Mouse (Mus musculus): ENCODE data around the gene Prss50. TPM values are rescaled to one million over a fixed set of nuclear protein-coding genes. Genes with fewer than 3 reads are reported as not detected.

Prss50 gene
- polyA plus RNA-seq, 1 experiment from 2014 or later = 1.1 TPM

DNA sequence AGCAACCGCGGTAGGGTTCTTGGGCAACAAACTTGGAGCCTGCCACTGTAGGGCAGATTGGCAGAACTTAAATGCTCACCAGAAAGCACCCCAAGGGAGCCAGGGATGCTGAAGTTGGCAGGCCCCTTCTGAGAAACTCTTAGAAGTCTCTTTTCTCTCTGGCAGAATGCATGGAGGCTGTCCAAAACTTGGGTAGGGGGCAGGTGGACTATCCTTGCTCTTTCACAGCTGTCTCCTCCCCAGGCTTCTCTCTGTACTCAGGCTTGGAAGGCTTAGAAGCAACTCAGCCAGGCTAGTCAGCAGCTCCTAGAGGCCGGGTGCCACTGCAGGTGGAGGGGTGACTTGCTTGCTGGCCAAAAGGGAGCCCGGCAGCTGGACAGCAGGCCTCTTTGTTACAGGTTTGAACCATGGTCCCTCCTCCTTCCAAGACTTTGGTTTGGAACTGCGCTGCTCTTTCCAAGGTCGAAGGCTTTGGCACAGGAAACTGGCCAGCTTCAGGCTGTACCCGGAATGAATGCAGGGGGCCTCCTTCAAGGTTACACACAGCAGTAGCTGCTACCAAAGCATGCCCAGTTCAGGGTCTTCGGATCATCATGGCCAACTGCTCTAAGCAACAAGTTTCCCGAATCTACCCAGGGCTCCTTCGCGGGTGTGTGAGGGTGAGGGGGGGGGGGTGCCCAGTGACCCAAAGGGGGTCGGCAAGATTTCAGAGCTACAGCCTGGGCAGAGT, 21.6 kb downstream of the Prss50 start, which contains the start of gene Als2cl:
Gene Als2cl (plus strand): TSS at position 680 of the 730 bp plus-strand sequence.
- peak within 1 kb of the TSS; percentile 49; the same call in 1 of the 2 replicates for H3K27ac ChIP-seq
- DNase-seq (ENCODE audit: extremely low spot score, low spot score) = no peak
- 16% methylated on average over 12 of the region's 12 CpGs for WGBS
- peaks cover 81% of the 10 kb centered on the region for H3K27me3 ChIP-seq (ENCODE audit: poor library complexity, severe bottlenecking)
- H3K36me3 ChIP-seq (replicated peaks) = no peaks in the 10 kb centered on the region
- H3K4me3 ChIP-seq = peak within 1 kb of the TSS; percentile 62
- peaks cover 30% of the 10 kb centered on the region for H3K4me1 ChIP-seq
- H3K9me3 ChIP-seq = no peaks in the 10 kb centered on the region

DNA sequence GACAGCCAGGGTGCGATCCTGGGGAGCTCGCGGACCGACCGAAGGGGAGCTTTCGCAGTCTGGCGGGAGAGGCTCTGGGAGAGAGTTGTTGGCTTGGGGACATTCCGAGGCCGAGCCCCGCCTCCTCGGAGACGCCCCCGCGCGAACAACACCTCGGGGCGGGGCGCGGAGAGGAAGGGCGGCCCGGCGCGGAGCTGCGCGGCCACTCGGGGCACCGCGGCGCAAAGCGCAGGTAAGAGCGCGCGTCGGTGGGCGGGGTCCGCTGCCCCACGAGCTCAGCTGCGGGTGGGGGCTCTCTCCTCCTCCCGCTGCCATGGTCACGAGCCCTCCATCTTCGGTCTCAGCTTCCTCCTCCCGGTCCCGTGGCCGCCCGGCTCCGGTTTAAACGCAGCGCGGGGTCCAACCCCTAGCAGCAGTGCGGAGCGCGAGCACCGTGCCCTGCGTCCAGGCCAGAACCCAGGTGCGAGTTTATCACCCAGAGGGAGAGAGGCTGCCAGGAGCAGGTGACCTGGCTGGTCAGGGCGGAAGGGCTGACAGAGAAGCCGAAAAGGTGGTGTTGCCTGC, 22.3 kb downstream of the Prss50 start, which contains the start of gene Tmie:
Gene Tmie (minus strand): TSS at position 116 of the 564 bp plus-strand sequence.
- no peaks in the 10 kb centered on the region for H3K9me3 ChIP-seq
- no peaks in the 10 kb centered on the region for H3K36me3 ChIP-seq (replicated peaks)
- DNase-seq (ENCODE audit: extremely low spot score, low spot score) = no peak
- peak within 1 kb of the TSS; percentile 49; the same call in 1 of the 2 replicates for H3K27ac ChIP-seq
- H3K4me1 ChIP-seq = peaks cover 23% of the 10 kb centered on the region
- peaks cover 74% of the 10 kb centered on the region for H3K27me3 ChIP-seq (ENCODE audit: poor library complexity, severe bottlenecking)
- 1% methylated on average over 56 of the region's 57 CpGs for WGBS
- peak within 1 kb of the TSS; percentile 62 for H3K4me3 ChIP-seq

DNA sequence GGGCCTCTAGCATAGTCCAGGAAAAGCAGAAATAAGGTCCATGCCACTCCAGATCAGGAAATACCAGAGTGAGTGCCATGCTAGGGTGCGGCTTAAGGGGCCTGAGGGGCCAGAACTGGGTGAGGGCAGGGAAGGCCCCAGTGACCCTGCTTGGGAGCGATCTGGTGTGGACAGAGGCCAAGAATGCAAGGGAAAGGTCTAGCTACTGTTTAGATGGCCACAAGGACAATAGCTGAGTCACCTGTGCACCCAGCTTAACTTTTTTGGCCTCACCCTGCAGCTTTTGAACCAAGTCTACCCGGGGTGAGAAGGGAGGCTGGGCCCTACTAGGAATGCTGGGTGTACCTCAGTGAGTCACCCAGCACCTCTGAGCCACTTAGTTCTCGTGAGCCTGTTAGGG, 23.0 kb downstream of the Prss50 start:
- Histone ChIP-seq H3K4me1 (peaks cover 18% of the 10 kb centered on the region), H3K27ac (no peak overlapping the region), H3K27me3 (ENCODE audit: poor library complexity, severe bottlenecking) (peaks cover 68% of the 10 kb centered on the region), H3K9me3 (no peaks in the 10 kb centered on the region), H3K36me3 (replicated peaks) (no peaks in the 10 kb centered on the region), H3K4me3 (peak overlapping the region; percentile 62; the same call in 1 of the 2 replicates)
- WGBS = 76% methylated on average over 4 of the region's 4 CpGs
- no peak for DNase-seq (ENCODE audit: extremely low spot score, low spot score)

DNA sequence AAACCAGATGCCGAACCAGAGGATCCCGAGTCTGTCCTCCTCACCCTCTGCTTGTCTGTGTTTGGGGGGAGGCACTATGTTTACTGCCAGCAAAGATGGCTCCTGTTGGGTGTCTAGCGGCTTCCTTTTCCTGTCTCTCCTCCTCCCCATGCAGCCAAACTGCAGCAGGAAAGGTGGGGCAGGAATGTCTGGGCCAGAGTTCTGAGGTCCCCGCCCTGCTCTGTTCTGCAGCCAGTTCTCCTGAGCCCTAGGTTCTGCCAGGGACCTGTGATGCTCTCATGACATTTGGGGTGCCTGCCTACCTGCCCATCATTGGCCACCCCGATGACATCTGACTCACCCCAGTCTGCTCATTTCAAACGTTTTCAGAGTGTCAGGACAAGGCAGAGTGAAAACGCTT, 24.2 kb downstream of the Prss50 start:
- 81% methylated on average over 7 of the region's 7 CpGs for WGBS
- no peak overlapping the region for H3K4me3 ChIP-seq
- H3K4me1 ChIP-seq = peaks cover 18% of the 10 kb centered on the region
- H3K36me3 ChIP-seq (replicated peaks) = no peaks in the 10 kb centered on the region
- peaks cover 63% of the 10 kb centered on the region for H3K27me3 ChIP-seq (ENCODE audit: poor library complexity, severe bottlenecking)
- H3K9me3 ChIP-seq = no peaks in the 10 kb centered on the region
- H3K27ac ChIP-seq = no peak overlapping the region
- DNase-seq (ENCODE audit: extremely low spot score, low spot score) = no peak

DNA sequence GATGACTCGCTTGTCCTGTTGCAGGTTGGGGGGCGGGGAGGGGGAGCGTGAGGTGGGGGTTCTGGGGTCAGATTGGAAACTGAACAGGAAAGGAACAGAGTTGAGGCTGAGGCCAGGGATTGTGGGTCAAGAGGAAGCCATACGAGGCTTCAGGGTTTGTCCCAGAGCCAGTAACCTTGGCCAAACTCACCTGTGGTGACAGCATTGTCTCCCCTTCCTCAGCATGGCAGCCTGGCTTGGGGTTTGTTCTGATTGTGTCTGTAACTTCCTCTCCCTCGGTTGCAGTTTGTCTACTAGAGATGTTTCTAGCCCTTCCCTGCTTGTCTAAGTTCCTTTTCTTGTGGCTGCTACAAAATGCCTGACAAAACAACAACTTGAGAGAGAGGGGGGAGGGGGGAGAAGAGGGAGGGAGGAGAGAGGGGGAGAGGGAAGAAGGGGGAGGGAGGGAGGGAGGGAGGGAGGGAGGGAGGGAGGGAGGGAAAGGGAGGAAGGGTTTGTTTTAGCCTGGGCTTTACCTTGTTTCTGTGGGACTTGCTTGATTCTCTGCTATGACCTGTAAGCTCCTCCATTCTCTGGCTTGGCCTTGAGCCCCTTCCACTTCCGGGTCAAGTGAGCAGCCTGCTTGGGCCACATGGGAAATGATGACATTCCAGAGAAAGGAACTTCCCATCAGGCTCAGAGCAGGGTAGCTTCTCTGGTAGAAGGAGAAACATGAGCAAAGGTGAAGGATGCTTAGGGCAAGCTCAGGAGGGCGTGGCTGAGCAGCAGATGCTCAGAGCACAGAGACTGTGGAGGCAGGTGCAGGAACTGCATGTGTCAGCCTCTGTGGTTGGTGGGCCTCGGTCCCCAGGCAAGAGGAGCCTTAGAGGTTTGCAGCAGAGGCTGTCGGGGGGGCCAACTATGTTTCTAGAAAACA, 29.9 kb downstream of the Prss50 start:
- 70% methylated on average over 9 of the region's 9 CpGs for WGBS
- 0 out of 2 replicates have a peak overlapping the region, but pooled peaks have one; percentile 30 for H3K27ac ChIP-seq
- DNase-seq (ENCODE audit: extremely low spot score, low spot score) = no peak
- H3K9me3 ChIP-seq = no peaks in the 10 kb centered on the region
- H3K36me3 ChIP-seq (replicated peaks) = no peaks in the 10 kb centered on the region
- no peak overlapping the region for H3K4me3 ChIP-seq
- H3K27me3 ChIP-seq (ENCODE audit: poor library complexity, severe bottlenecking) = peaks cover 15% of the 10 kb centered on the region
- H3K4me1 ChIP-seq = peaks cover 34% of the 10 kb centered on the region

DNA sequence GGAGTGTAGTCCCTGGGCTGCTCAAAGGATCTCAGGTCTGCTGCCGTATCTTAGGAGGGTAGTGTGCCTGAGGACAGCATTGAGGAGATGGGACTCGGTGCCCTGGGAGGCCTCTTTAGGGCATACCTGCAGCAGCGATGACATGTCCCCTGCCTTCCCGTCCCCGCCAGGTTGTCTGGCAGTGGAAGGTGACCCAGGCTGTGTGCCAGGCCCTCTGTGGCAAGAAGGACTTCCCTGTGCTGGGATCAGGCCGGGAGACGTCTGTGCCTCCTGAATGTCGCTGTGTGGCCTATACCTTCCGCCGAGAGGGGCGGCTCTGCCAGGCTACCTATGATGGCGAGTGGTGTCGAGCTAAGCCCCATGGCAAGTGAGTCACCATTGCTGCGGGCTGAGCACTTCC, 31.2 kb downstream of the Prss50 start:
- no peak for DNase-seq (ENCODE audit: extremely low spot score, low spot score)
- WGBS = 90% methylated on average over 14 of the region's 14 CpGs
- no peaks in the 10 kb centered on the region for H3K36me3 ChIP-seq (replicated peaks)
- peaks cover 37% of the 10 kb centered on the region for H3K4me1 ChIP-seq
- H3K4me3 ChIP-seq = no peak overlapping the region
- no peak overlapping the region for H3K27ac ChIP-seq
- H3K9me3 ChIP-seq = no peaks in the 10 kb centered on the region
- peaks cover 20% of the 10 kb centered on the region for H3K27me3 ChIP-seq (ENCODE audit: poor library complexity, severe bottlenecking)

DNA sequence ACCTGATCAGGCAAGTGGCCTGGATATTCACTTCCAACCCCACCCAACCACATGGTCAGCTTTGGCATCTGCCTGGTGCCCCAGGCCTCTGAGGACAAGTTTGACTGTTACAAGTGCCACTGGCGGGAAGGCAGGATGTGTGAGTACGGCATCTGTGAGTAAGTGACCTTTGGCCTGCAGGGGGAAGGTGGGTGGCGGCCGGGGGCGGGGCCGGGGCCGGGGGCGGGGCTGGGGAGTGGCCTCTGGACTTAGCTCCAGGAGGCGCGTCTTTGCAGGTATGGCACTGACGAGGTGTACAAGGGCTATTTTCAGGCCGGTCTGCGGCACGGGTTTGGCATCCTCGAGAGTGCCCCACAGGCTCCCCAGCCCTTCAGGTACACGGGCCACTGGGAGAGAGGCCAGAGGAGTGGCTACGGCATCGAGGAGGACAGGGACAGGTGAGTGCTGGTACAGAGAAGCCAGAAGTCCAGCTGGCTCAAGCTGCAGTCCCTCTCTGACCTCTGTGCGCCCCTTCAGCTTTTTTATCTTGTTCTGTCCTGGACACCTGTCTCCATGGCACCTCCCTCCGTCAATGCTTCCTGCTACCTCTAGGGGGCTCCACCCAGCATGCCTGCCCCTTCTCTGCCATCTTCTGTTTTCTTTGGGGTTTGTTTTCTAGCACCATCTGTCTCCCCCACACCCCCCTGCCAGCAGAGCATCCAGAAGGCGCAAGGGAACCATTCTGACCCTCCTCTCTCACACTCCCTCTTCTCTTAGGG, 32.4 kb downstream of the Prss50 start:
- Histone ChIP-seq H3K9me3 (no peaks in the 10 kb centered on the region), H3K27ac (no peak overlapping the region), H3K36me3 (replicated peaks) (no peaks in the 10 kb centered on the region), H3K4me3 (no peak overlapping the region), H3K27me3 (ENCODE audit: poor library complexity, severe bottlenecking) (peaks cover 28% of the 10 kb centered on the region), H3K4me1 (peaks cover 37% of the 10 kb centered on the region)
- DNase-seq (ENCODE audit: extremely low spot score, low spot score) = no peak
- WGBS = 13% methylated on average over 21 of the region's 21 CpGs

DNA sequence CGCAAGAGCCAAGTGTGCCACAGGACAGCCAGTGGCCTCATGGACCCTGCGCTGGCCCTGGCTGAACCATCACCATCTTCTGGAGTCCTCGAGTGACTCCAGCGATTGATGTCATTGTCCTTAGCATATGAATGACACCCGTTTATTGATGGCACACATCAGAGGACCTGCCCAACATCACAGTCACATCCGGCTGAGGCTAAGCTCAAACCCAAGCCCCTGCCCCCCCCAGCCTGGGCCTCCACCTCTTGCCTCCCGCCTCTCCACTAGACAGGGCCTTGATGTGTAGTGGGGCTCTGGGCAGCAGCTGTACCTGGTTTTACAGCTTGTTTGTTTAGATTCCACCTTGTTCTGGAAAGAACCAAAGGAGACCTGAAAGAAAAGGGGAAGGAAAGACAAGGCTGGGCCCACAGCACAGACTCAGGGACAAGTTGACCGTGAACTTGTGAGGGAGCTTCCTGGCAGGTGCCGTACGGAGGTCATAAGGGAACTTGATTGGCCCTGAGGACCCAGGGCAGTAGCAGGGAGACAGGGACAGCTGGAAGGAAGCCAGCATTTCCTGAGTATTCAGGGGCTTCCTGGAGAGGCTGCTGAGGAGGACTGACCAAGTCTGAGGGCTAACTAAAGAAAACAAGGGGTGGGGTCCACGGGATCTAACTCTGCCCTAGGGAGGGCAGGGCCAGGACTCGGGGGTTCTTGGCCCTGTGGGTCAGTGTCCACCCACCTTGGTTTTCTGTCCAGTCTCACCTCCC, 33.5 kb downstream of the Prss50 start:
- no peaks in the 10 kb centered on the region for H3K9me3 ChIP-seq
- H3K4me3 ChIP-seq = no peak overlapping the region
- H3K36me3 ChIP-seq (replicated peaks) = no peaks in the 10 kb centered on the region
- peak overlapping the region; percentile 13; the same call in 1 of the 2 replicates for H3K27ac ChIP-seq
- peaks cover 34% of the 10 kb centered on the region for H3K27me3 ChIP-seq (ENCODE audit: poor library complexity, severe bottlenecking)
- 85% methylated on average over 12 of the region's 12 CpGs for WGBS
- DNase-seq (ENCODE audit: extremely low spot score, low spot score) = no peak
- peaks cover 47% of the 10 kb centered on the region for H3K4me1 ChIP-seq

DNA sequence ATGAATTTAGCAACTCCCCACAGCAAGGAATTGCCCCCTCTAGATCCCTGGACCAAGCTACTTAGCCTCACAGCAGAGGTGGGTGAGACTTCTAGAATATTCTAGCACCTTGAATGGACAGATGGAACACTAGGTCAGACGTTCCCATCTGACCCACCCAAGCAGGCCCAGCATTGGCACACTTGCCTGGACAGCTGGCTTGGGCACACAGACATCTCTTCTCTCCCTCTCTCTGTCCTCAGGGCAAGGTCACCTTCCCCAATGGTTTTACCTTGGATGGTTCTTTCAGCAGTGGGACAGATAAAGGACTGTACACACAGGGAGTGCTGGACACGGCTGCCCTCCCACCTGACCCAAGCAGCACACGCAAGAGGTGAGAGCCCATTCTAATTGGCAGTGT, 34.8 kb downstream of the Prss50 start:
- no peak overlapping the region for H3K4me3 ChIP-seq
- 91% methylated on average over 3 of the region's 3 CpGs for WGBS
- H3K27me3 ChIP-seq (ENCODE audit: poor library complexity, severe bottlenecking) = peaks cover 37% of the 10 kb centered on the region
- H3K4me1 ChIP-seq = peaks cover 49% of the 10 kb centered on the region
- no peaks in the 10 kb centered on the region for H3K36me3 ChIP-seq (replicated peaks)
- no peak overlapping the region for H3K27ac ChIP-seq
- no peaks in the 10 kb centered on the region for H3K9me3 ChIP-seq
- no peak for DNase-seq (ENCODE audit: extremely low spot score, low spot score)

DNA sequence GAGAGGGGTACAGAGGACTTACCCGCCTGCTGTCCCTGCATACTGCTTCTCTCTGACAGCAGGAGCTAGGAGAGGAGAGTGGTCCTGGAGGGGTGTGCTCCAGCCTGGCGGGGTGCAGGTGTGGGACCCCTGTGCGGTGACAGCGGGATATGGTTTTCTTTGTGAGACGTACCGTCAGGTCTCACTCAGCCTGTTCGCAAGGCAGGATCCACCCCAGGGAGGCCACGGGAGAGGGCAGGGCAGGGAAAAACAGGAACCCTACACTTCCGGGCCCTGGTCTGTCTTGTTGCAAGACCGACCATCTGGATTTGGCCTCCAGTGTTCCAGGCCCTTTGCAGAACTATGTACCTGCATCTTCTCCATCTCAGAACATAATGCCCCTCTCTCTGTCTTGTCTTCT, 35.7 kb downstream of the Prss50 start:
- Histone ChIP-seq H3K9me3 (no peaks in the 10 kb centered on the region), H3K27me3 (ENCODE audit: poor library complexity, severe bottlenecking) (peaks cover 43% of the 10 kb centered on the region), H3K4me3 (no peak overlapping the region), H3K27ac (no peak overlapping the region), H3K36me3 (replicated peaks) (no peaks in the 10 kb centered on the region), H3K4me1 (peaks cover 44% of the 10 kb centered on the region)
- no peak for DNase-seq (ENCODE audit: extremely low spot score, low spot score)
- 72% methylated on average over 10 of the region's 10 CpGs for WGBS

DNA sequence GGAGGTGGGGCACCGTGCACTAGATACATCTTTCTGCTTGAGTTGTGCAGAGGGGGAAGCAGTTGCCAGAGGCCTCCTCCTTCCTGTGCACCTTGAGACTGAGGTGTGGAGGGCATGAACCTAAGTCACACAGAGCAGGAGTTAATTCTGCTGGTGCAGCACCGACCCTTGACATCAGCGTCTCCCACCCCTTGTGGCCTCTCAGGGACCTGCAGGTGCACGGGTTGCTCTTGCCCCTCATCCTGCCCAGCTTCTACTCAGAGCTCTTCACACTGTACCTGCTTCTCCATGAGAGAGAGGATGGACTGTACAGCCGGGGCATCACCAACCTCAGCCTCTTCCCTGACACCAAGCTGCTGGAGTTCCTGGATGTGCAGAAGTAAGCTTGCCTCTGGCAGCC, 37.7 kb downstream of the Prss50 start:
- Histone ChIP-seq H3K4me3 (peak overlapping the region; percentile 35; the same call in 1 of the 2 replicates), H3K4me1 (peaks cover 31% of the 10 kb centered on the region), H3K27ac (peak overlapping the region; percentile 44), H3K9me3 (no peaks in the 10 kb centered on the region), H3K27me3 (ENCODE audit: poor library complexity, severe bottlenecking) (peaks cover 34% of the 10 kb centered on the region), H3K36me3 (replicated peaks) (no peaks in the 10 kb centered on the region)
- DNase-seq (ENCODE audit: extremely low spot score, low spot score) = no peak
- WGBS = 48% methylated on average over 5 of the region's 5 CpGs
